ENCODE assay signal across 9 mouse cellular contexts in genomic region chr1:55405272-55406022, GRCm38 (mm10). TPM values are rescaled to one million over a fixed set of nuclear protein-coding genes. Genes with fewer than 3 reads are reported as not detected.
A peak's percentile ranks its signal among the peaks of the same experiment; 100 is the strongest.
DNase-seq lines count a peak whose midpoint lies in the region; ATAC-seq and TF ChIP-seq lines count a peak whose summit lies in the region.
"Had no signal": no experiment of that assay in that cellular context is flagged by ENCODE, and none has a peak within 500 bp of the region (broad histone marks: within the 10 kb centered on the region; RNA-seq: fewer than 3 reads in every experiment).

Plcl1 (plus strand) TSS chr1:55405921.

- H3ac ChIP-seq in myocyte (ENCODE audit: control insufficient read depth, insufficient read length), result peak within 1 kb of the TSS; percentile 54

- H3K79me2 ChIP-seq in myocyte (ENCODE audit: control insufficient read depth, insufficient read depth), result no peaks in the 10 kb centered on the region

- no peaks in the 10 kb centered on the region for H3K36me3 ChIP-seq in heart, embryonic 13.5 days
- H3K36me3 ChIP-seq in liver, embryonic 11.5 days (ENCODE audit: control insufficient read depth, insufficient read depth, low read length), result no peaks in the 10 kb centered on the region
- no peaks in the 10 kb centered on the region for H3K36me3 ChIP-seq in myocyte (ENCODE audit: control insufficient read depth, insufficient read depth)
- H3K36me3 ChIP-seq: G1E had no signal

- peaks cover 19% of the 10 kb centered on the region for H3K4me1 ChIP-seq in heart, embryonic 13.5 days
- H3K4me1 ChIP-seq in liver, embryonic 11.5 days (replicated peaks; ENCODE audit: control insufficient read depth, insufficient read depth, low read length), result peaks cover 3% of the 10 kb centered on the region; the same call in 1 of the 2 replicates

- H3K9ac ChIP-seq in heart, embryonic 13.5 days, result peak within 1 kb of the TSS; percentile 81
- no peak within 1 kb of the TSS; the same call in 1 of the 2 replicates for H3K9ac ChIP-seq in liver, embryonic 11.5 days (ENCODE audit: low read depth, low read length)

- H3K27me3 ChIP-seq in heart, embryonic 13.5 days (replicated peaks), result peaks cover 21% of the 10 kb centered on the region
- H3K27me3 ChIP-seq in liver, embryonic 11.5 days (replicated peaks; ENCODE audit: control insufficient read depth, insufficient read depth, low read length), result peaks cover 33% of the 10 kb centered on the region
- no peaks in the 10 kb centered on the region for H3K27me3 ChIP-seq in myocyte (ENCODE audit: control insufficient read depth, insufficient read depth, insufficient read length)

- TF ChIP-seq POLR2A in myocyte (IDR thresholded peaks at IDR 0.05; ENCODE audit: insufficient read length, low read depth), result peak; percentile 75

- peak; percentile 71 for DNase-seq in 3T3-L1 (ENCODE audit: low read depth, low spot score)
- DNase-seq in brain, adult 2 months (ENCODE audit: low read depth, low spot score), result peak; percentile 99
- DNase-seq in fat pad, adult 2 months (ENCODE audit: extremely low read depth, low read depth, low spot score), result peak; percentile 19
- DNase-seq in kidney, postnatal 10 days, result peak; percentile 98
- DNase-seq in liver, embryonic 11.5 days (ENCODE audit: low spot score), result peak; percentile 82
- peak; percentile 79 to 85 for DNase-seq in spleen, postnatal 4 days (ENCODE audit: low spot score in 2 of 2)

- ATAC-seq in heart, embryonic 13.5 days (ENCODE audit: extremely low read depth, insufficient number of reproducible peaks, low FRiP score, low TSS enrichment), result peak; percentile 90
- ATAC-seq in liver, embryonic 11.5 days (replicated peaks; ENCODE audit: low FRiP score), result peak; percentile 94

- peak within 1 kb of the TSS; percentile 21 for H3K27ac ChIP-seq in heart, embryonic 13.5 days (replicated peaks)
- H3K27ac ChIP-seq in liver, embryonic 11.5 days (ENCODE audit: low read depth, low read length), result no peak within 1 kb of the TSS

- H3K4me3 ChIP-seq in heart, embryonic 13.5 days, result peak within 1 kb of the TSS; percentile 80
- H3K4me3 ChIP-seq in liver, embryonic 11.5 days (ENCODE audit: low read depth, low read length), result peak within 1 kb of the TSS; percentile 51
- H3K4me3 ChIP-seq in myocyte, result peak within 1 kb of the TSS; percentile 32

- peak within 1 kb of the TSS; percentile 98 for H3K4me2 ChIP-seq in heart, embryonic 13.5 days
- peak within 1 kb of the TSS; percentile 75 for H3K4me2 ChIP-seq in liver, embryonic 11.5 days
- peak within 1 kb of the TSS; percentile 95 for H3K4me2 ChIP-seq in myocyte (ENCODE audit: low read depth)

- no peaks in the 10 kb centered on the region for H3K9me3 ChIP-seq in heart, embryonic 13.5 days
- no peaks in the 10 kb centered on the region for H3K9me3 ChIP-seq in liver, embryonic 11.5 days (ENCODE audit: control insufficient read depth, low read length)

- 3% methylated on average over 50 of the region's 51 CpGs for WGBS in heart, embryonic 13.5 days
- 3% methylated on average over 45 of the region's 51 CpGs for WGBS in liver, embryonic 11.5 days

TF ChIP-seq in myocyte, 11 proteins besides CTCF, POLR2A, EP300 and RAD21:
- TF ChIP-seq MYOG (IDR thresholded peaks at IDR 0.05; ENCODE audit: control insufficient read depth in 1 of 3, insufficient read depth in 1 of 3, insufficient read length in 2 of 3, low read depth in 2 of 3), result peak in 1 of 3 experiments; percentile 44
- no peak for TF ChIP-seq SRF (IDR thresholded peaks at IDR 0.05; ENCODE audit: control insufficient read depth, insufficient read length, low read depth)
- no peak for TF ChIP-seq MAX (IDR thresholded peaks at IDR 0.05; ENCODE audit: low read depth)
- no peak for TF ChIP-seq REST (IDR thresholded peaks at IDR 0.05; ENCODE audit: insufficient read depth, insufficient read length)
- TF ChIP-seq USF1 (IDR thresholded peaks at IDR 0.05; ENCODE audit: low read depth), result no peak
- no peak for TF ChIP-seq E2F4 (IDR thresholded peaks at IDR 0.05; ENCODE audit: insufficient read depth)
- TF ChIP-seq MYOD1 (IDR thresholded peaks at IDR 0.05; ENCODE audit: control insufficient read depth in 1 of 3, insufficient read length in 2 of 3, low read depth in 2 of 3), result peak in 2 of 3 experiments; percentile 1 to 59
TF ChIP-seq in myocyte: peak in this region for 2.

RNA-seq across cellular contexts. Expression of gene Plcl1, which starts in this region (rescaled TPM):
- 0.67 and 0.71 TPM in 2 replicates for polyA plus RNA-seq in heart, embryonic 13.5 days (2015; fragmentation: Nextera tagmentation; extraction: Ambion mirVana)
- polyA plus RNA-seq in liver, embryonic 11.5 days (2014; fragmentation: Nextera tagmentation; extraction: Ambion mirVana), result 0.63 and 0.96 TPM in 2 replicates
- 1.00 TPM for polyA plus RNA-seq in myocyte (2012; fragmentation: generic; extraction: Trizol)
- polyA plus RNA-seq: G1E had no signal

Comparison
In these comparisons a context has a peak if more than half of its experiments do, and no peak if none do; other contexts are left out.
1. Peak in ATAC-seq, H3K4me3 ChIP-seq, H3K27ac ChIP-seq, H3K9ac ChIP-seq and H3K4me2 ChIP-seq in heart, embryonic 13.5 days; RNA of the gene not detected or under 1 TPM.
2. Peak in DNase-seq, ATAC-seq, H3K4me3 ChIP-seq and H3K4me2 ChIP-seq in liver, embryonic 11.5 days; RNA of the gene not detected or under 1 TPM.
3. DNase-seq: peak in every context shown above with its lines; median percentile 99 in brain, adult 2 months; 98 in kidney, postnatal 10 days; 82 in liver, embryonic 11.5 days; 82 in spleen, postnatal 4 days; 71 in 3T3-L1; 19 in fat pad, adult 2 months.